Mouse (Mus musculus): ENCODE measurements around the gene Nxpe4.
"Not testable (repeated sequence)": the region's sequence is repeated elsewhere in the genome, so short reads cannot be mapped to it uniquely, and the experiment has no call there.

The Nxpe4 gene

GRCm38 (mm10) chr9:48410217-48411035 is 248.6 kb downstream of the Nxpe4 start:
- DNase-seq (ENCODE audit: low spot score in 2 of 2): no peak

DNA sequence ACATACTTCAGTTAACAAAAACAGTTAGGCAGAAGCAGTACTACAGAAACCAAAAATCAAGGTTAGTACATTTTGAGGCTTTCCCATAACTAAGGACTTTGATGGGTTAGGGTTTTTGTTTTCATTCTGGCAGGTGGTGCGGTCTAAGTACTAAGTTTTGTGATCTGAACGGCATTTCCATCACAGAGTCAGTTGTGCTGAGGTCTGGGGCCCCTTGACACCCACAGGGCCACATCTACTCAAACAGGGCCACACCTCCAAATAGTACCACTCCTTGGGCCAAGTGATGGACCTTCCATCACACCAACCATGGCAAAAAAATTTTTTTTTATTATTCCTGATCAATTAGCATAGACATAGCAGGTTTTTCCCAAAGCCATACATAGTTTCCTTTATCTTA is 251.8 kb downstream of the Nxpe4 start:
- DNase-seq (ENCODE audit: low spot score in 2 of 2): peak in 1 of 2 experiments; percentile 24

GRCm38 (mm10) chr9:48417366-48417765 is 255.5 kb downstream of the Nxpe4 start:
- DNase-seq (ENCODE audit: low spot score in 2 of 2): not testable (repeated sequence)

- peak in 1 of 2 experiments; percentile 45 for DNase-seq (ENCODE audit: low spot score in 2 of 2)
These were observed 256.2 kb downstream of the Nxpe4 start for GRCm38 (mm10) chr9:48417994-48418393.

DNA sequence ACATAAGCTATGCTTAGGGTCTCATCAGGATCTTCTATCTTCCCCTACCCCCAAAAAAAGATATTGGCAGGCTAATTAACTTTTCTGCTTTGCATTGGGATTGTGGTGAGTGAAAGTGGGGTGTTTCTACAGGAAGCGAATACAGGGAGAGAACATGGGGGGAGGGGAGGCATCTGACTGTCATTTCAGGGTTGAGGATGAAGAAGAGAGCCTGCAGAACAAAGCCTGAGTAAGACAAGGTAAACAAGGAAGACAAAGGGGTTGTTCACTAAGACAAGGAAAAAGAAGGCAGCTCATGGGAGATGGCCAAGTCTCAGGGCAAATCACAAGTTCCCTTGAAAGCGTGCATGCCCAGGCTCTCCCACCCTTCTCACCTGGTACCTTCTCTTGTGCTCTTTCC is 256.6 kb downstream of the Nxpe4 start:
- no peak for DNase-seq (ENCODE audit: low spot score in 2 of 2)

- DNase-seq (ENCODE audit: low spot score in 2 of 2): no peak
These were observed 257.0 kb downstream of the Nxpe4 start for GRCm38 (mm10) chr9:48418829-48419228.

DNA sequence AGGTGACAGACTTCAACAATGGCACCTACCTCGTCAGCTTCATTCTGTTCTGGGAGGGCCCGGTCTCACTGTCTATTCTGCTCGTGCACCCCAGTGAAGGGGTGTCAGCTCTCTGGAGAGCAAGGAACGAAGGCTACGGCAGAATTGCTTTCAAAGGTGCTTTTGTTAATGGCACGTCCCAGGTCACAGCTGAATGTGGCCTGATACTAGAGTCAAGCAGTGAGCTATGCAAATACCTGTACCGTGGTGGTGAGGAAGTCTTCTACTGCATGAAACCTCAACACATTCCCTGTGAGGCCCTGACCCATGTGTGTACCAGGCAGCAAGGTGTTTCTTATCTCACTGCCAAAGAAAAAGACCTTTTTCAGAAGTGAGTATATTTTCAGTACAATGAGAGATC is 258.6 kb downstream of the Nxpe4 start:
- DNase-seq (ENCODE audit: low spot score in 2 of 2): peak in 1 of 2 experiments; percentile 51

DNA sequence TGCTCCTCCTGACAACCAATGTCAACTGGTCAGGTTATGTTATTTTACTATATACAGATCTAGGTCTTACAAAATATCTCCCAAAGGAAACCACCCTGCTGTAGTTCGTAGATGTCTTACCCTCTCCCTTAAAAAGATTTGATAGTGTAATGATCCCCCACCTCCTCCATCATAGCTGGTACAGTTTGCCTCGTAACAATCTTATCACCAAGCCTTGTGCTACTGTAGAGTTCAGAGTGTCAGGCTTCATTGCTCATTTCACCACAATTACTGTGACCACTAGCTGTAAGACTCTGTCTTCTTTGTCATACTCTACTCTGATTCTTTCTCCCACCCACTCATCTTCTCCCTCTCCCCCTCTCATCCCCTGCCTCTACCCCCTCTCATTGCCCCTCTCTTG is 259.2 kb downstream of the Nxpe4 start:
- no peak for DNase-seq (ENCODE audit: low spot score in 2 of 2)

DNA sequence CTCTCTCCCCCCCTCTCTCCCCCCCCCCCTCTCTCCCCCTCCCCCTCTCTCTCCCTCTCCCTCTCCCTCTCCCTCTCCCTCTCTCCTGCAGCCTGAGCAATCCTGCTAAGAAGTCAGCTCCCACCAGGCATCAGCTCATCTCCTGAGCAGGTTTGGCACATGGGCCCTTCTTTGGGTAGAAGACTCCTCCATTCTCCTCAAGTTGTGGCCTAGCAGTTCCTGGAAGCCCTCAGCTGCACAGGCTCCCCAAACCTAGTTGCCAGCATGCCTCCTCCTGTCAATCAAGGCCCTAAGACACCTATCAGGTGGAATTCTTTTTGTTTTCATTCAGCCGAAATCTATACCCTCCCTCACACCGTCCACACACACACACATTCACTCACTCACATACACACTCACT is 259.7 kb downstream of the Nxpe4 start:
- DNase-seq (ENCODE audit: low spot score in 2 of 2): no peak

GRCm38 (mm10) chr9:48422382-48422781 is 260.6 kb downstream of the Nxpe4 start:
- DNase-seq (ENCODE audit: low spot score in 2 of 2): peak; percentile 16 to 55

DNA sequence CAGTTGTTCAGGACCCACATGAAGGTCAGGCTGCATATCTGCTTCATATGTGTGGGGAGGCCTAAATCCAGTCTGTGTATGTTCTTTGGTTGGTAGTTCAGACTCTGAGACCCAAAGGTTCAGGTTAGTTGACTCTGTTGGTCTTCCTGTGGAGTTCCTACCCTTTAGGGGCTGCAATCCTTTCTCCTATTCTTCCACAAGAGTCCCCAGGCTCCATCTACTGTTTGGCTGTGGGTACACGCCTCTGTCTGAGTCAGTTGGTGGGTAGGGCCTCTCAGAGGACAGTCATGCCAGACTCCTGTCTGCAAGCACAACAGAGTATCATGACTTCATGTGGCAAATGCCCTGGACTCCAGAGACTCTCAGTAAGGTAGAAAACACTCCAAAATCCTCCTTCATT is 261.4 kb downstream of the Nxpe4 start:
- no peak for DNase-seq (ENCODE audit: low spot score in 2 of 2)

- no peak for DNase-seq (ENCODE audit: low spot score in 2 of 2)
These were observed 265.4 kb downstream of the Nxpe4 start for GRCm38 (mm10) chr9:48427176-48427575.

GRCm38 (mm10) chr9:48432449-48432848 is 270.6 kb downstream of the Nxpe4 start:
- DNase-seq (ENCODE audit: low spot score in 2 of 2): no peak

DNA sequence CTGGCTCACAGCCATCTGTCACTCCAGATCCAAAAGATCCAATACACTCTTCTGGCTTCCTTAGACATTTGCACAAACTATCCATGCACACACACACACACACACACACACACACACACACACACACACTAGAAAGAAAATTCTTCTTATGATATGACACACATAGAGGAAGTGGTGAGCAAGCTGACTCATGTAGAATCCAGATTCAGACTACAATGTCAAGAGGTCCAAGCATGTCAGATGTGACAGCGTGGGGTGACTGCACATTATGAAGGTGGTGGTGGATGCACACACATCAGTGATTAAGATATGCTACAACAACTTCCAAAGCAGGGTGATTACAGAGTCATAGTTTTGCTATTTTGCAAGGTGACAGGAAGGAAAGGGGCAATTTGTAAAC is 282.1 kb downstream of the Nxpe4 start:
- DNase-seq (ENCODE audit: low spot score in 2 of 2): peak in 1 of 2 experiments; percentile 35

GRCm38 (mm10) chr9:48444821-48445220 is 283.0 kb downstream of the Nxpe4 start:
- DNase-seq (ENCODE audit: low spot score in 2 of 2): no peak

DNA sequence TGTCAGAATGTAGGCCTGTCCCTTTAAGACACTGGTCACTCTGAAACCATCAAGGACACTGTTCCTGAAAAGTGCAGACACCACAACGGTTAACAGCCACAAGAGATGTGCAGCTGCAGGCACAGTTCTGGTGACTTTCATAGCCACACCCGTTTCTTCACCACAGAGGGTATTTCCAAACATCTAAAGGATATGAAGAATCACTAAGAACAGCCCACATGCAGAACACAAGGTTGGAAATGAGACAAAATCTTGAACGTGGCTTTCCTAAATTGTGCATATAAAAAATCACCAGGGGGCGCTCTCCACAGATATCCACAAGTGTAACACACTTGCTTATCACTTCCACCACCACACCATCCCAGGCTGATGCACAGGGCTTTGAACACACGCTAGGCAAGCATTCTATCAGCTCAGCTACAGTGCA is 286.0 kb downstream of the Nxpe4 start:
- DNase-seq (ENCODE audit: low spot score in 2 of 2): peak; percentile 38 to 50

Data from natural killer cell, adult 2 months (primary cell).